Mouse (Mus musculus) adrenal gland, adult 18-20 months (tissue): ENCODE data around the gene Map2k2. TPM values are rescaled to one million over a fixed set of nuclear protein-coding genes. Genes with fewer than 3 reads are reported as not detected.

Experiments used
- DNase-seq, 2 experiments: peaks; one replicate each; pipeline ENCODE4 v3.0.0; 2021 to 2022; ENCODE audit warnings: low spot score in 2 of 2
- total RNA-seq, 2 experiments: library from RNA; stranded (reverse); gene quantifications; 1 replicate in 1 of 2; 2 replicates in 1 of 2; pipeline ENCODE4 v1.2.3; 2021

Map2k2 gene
- total RNA-seq, 2 experiments from 2014 or later = 165 to 179 TPM

DNA sequence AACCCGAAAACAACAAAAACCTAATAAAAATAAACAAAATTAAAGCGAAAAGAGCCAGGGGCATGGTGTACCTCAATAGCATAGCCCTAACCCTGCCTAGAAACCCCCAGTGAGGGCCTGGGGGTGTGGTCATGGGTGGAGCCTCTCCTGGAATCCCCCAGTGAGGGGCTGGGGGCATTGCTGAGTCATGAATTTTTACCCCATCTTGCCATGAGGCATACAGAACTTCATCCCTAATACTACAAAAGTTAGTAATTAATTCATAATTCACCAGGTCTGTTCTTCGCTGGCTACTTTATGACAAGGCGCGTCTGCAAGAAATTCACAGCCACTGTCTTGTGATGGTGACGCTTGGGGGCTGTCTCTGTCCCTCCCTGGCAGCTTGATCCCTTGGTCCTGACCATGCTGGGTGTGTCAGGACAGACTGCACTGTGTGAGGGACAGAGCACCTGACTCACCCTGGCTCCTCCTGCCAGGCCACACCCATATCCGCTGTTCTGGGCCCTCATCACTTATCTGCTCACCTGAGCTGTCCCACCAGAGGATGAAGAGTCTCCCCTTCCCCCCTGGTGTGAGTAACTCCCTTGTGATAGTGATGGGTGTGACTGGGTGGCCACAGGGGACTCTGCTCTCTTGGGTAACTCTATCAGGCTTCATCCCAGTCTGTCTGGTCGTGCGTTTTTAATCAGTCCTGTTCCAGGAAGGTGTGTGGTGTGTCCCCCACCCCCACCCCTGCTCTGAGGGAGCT lies 10.6 kb upstream of the Map2k2 start:
- DNase-seq = no peak

DNA sequence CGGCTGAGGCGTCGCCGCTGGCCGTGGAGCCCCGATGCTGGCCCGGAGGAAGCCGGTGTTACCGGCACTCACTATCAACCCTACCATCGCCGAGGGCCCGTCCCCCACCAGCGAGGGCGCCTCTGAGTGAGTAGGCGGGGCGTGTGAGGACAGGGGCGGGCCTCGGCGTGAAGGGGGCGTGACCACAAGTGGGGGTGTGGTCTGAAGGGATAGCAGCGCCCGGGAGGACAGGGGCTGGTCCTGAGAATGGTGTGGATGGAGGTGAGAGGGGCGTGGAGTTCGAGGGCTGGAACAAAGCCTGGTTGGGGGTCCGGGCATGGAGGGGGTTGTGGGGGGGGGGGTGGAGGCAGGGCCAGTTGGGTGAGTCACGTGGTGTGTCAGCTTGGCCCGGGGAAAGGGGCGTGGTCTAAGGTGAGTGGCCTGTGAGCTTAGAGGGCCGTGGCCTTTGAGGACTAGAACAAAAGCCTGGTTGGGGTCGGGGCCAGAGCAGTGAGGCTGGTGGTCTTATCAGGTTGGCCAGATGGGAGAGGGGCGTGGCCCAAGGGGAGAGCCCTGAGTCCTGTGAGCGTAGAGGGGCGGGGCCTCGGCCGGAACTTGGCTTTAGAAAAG lies 502 bp downstream of the Map2k2 start:
- peak; percentile 85 to 86 for DNase-seq

DNA sequence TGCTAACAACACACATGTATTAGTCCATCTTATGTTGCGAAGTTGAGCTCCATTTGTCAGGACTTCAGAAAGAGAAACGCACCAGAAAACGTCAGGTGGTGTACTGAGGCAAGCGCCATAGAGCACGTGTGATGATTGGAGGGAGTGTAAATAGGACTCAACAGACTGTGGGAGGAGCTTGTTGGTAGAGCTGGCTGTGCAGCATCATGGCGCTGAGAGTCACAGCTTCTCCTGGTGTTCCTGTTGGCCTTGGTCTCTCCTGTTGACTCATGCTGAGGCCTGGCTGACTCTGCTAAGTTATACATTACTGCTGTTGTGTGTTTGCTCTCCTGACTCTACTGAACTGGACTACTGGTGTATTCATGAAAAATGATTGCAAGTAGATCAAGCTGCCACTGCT lies 7.2 kb downstream of the Map2k2 start:
- no peak for DNase-seq

- no peak for DNase-seq
Observed at GRCm38 (mm10) chr10:81119625-81120024, 13.9 kb downstream of the Map2k2 start.

DNA sequence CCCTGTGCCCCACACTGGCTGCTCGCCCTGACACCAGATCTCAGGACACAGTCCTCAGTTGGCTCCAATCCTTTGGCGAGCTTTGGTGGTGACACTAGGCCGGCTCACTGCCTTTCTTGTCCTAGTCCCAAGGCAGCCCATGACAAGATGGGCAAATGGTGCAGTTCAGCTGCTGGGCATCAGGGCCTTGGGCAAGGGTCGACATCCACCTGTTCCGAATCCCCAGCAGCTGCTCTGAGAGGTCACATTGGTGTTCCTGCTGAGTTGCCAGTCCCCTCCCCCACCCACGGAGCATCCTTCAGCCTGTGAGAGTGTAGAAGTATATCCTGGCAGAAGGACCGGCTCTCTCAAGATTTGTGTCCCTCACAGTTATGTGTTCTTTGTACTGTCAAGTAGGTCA lies 14.9 kb downstream of the Map2k2 start:
- DNase-seq = no peak

GRCm38 (mm10) chr10:81122889-81123288 lies 17.2 kb downstream of the Map2k2 start:
- no peak for DNase-seq

- DNase-seq = no peak
Observed at GRCm38 (mm10) chr10:81123500-81123899, 17.8 kb downstream of the Map2k2 start.

DNA sequence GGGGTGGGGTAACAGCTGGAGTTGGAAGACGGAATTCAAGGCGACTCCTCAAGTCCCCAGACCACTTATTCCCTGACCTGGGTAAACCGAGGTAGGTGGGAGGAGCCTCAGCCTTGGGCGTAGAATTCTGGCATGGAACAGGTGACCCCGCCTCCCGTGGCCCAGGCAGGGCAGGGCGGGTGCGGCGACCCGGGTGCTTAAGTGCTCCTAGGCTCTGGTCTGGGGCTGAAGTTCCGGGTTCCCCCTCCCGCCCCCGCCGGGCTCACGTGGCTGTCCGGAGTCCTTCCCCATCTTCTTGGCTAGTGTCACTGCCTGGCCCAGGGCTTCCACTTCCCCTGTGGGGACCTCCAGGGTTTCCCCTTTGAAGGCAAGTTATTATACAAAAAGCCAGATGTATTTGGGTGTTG lies 28.5 kb downstream of the Map2k2 start:
- DNase-seq = peak in 1 of 2 experiments; percentile 70

GRCm38 (mm10) chr10:81134966-81135681 lies 29.4 kb downstream of the Map2k2 start, which contains the start of gene Zbtb7a:
Gene Zbtb7a, plus strand, starts transcription at chr10:81135220.
- DNase-seq = no peak

- peak; percentile 70 to 71 for DNase-seq
Observed at GRCm38 (mm10) chr10:81135831-81136705, 30.4 kb downstream of the Map2k2 start.

- DNase-seq = peak; percentile 78
Observed at GRCm38 (mm10) chr10:81136706-81137231, 31.1 kb downstream of the Map2k2 start.

GRCm38 (mm10) chr10:81137252-81138130 lies 31.8 kb downstream of the Map2k2 start:
- peak; percentile 100 for DNase-seq

GRCm38 (mm10) chr10:81138131-81138782 lies 32.5 kb downstream of the Map2k2 start:
- DNase-seq = no peak

DNA sequence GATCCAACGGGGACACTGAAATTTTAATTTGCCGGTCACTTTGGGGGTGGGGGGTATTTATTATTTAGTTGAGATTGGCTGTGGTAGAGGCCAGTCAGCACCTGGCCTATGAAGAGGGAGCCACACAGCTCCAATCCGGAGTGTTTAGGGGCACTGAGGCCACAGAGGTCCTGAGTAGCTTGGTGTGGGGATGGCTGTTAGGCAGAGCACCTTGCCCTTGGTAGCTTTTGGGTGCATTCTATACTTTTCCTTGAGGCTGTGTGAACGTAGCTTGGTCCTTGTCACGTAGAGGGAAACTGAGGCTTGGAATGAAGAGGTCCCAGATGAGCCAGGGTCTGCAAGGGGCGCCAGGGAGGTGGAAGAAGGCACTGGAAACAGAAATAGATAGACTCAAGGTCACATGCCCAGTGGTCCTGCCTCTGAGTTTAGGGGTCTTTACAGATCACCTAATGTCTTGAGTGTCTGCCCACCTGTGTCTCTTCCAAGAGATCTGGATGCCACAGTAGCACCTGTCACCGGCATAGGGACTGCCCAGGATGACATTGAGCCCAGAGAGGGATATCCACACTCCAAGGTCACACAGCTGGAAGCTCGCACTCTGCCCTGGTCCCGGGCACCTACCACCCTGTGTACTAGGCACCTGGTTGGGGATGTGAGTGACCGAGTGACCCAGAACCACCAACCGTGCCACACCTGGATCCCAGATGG lies 33.3 kb downstream of the Map2k2 start:
- DNase-seq = no peak

DNA sequence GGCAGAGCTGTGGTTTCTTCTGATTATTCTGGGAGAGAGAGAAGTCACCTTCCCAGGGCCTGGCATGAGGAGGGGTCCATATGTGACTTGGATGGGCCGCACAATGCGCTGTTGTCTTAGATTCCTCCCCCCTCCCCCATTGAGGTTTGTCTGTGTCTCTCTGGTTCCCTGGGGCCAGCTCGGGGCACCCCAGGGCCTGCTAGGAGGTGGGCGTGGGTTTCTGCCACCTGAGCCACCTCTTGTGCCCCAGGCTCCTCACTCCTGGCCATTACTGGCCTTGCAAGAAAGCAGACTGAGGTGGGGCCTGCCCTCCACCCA lies 33.8 kb downstream of the Map2k2 start:
- no peak for DNase-seq

- DNase-seq = no peak
Observed at GRCm38 (mm10) chr10:81140005-81140404, 34.3 kb downstream of the Map2k2 start.

GRCm38 (mm10) chr10:81140717-81141454 lies 35.2 kb downstream of the Map2k2 start:
- DNase-seq = no peak
